Mouse (Mus musculus) hindbrain, embryonic 14.5 days (tissue): ENCODE measurements at regions not wholly inside any gene's neighbourhood (a gene's known extent, or its start where the extent isn't known, plus 50 kb on each side); places are given as distances from the start of the nearest gene placed in this dataset. TPM values are rescaled to one million over a fixed set of nuclear protein-coding genes. Genes with fewer than 3 reads are reported as not detected.

Source experiments
- ATAC-seq: fragments of 200-750 bp; cut with Nextera tagmentation; 2 replicates; pipeline ENCODE4 v1.8.0; 2017; ENCODE audit warnings: moderate number of reproducible peaks, mild to moderate bottlenecking, moderate TSS enrichment, moderate library complexity; ENCODE audit not compliant: low FRiP score
- DNase-seq: peaks from one replicate; pipeline ENCODE4 v3.0.0-alpha.2; 2015; ENCODE audit warnings: low spot score
- H3K27ac ChIP-seq: fragments of 300-500 bp; sonication (generic); 2 replicates; pipeline ENCODE4 v1.5.1; 2014; ENCODE audit warnings: mild to moderate bottlenecking, moderate library complexity
- H3K27me3 ChIP-seq: fragments of 300-500 bp; sonication (generic); 2 replicates; pipeline ENCODE4 v1.6.1; 2014; ENCODE audit warnings: mild to moderate bottlenecking, low read length, mixed read lengths; ENCODE audit not compliant: control insufficient read depth, insufficient read depth
- H3K36me3 ChIP-seq: fragments of 300-500 bp; sonication (generic); replicated peaks from 2 replicates; pipeline ENCODE4 v1.6.1; 2014; ENCODE audit not compliant: control insufficient read depth, insufficient read depth
- H3K4me1 ChIP-seq: fragments of 300-500 bp; sonication (generic); replicated peaks from 2 replicates; pipeline ENCODE4 v1.6.1; 2014; ENCODE audit warnings: antibody characterized with exemption, low read length, mixed read lengths; ENCODE audit not compliant: control insufficient read depth, insufficient read depth
- H3K4me2 ChIP-seq: fragments of 300-500 bp; sonication (generic); replicated peaks from 2 replicates; pipeline ENCODE4 v1.6.1; 2014; ENCODE audit warnings: mild to moderate bottlenecking, moderate library complexity
- H3K4me3 ChIP-seq: fragments of 300-500 bp; sonication (generic); replicated peaks from 2 replicates; pipeline ENCODE4 v1.5.1; 2014; ENCODE audit warnings: mild to moderate bottlenecking, low read length
- H3K9ac ChIP-seq: fragments of 300-500 bp; sonication (generic); 2 replicates; pipeline ENCODE4 v1.6.1; 2014
- H3K9me3 ChIP-seq: fragments of 300-500 bp; sonication (generic); 2 replicates; pipeline ENCODE4 v1.6.1; 2016; ENCODE audit warnings: low read length; ENCODE audit not compliant: control insufficient read depth
- WGBS: fragments of 180-500 bp; shearing (Covaris S2); extraction: QIAGEN DNeasy Blood & Tissue Kit; methylation state at CpG from one replicate; pipeline ENCODE4 v1.1.7; 2014; 5-methylcytosine and 5-hydroxymethylcytosine counted together
- microRNA-seq: library from miRNA; unstranded; fragments of <30 nt; microRNA quantifications from one replicate; pipeline ENCODE4, GENCODE M21; 2016

DNA sequence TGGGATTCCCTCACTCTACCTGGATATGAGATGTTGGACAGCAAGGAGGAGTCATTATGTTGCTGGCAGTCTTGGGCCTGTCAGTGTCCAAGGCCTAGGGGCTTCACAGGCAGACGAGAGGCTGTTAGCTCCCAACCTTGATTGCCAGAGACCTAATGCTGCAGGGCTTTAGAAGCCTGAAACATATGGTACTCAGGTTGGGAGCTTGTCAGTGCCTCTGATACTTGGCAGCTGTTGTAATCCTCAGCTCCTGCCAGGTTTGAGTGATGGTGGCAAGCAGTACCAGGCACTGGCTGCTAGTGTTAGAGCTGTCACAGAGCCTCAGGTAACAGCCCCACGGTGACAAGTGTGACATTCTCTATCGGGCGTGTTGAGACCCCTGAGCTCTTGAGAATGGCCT, 122.2 kb upstream of the Gm10131 start:
- no peak overlapping the region for H3K4me3 ChIP-seq
- H3K36me3 ChIP-seq = no peaks in the 10 kb centered on the region
- H3K4me2 ChIP-seq = no peak overlapping the region
- no peaks in the 10 kb centered on the region for H3K9me3 ChIP-seq
- H3K4me1 ChIP-seq = no peaks in the 10 kb centered on the region
- no peaks in the 10 kb centered on the region for H3K27me3 ChIP-seq
- 85% methylated on average over 4 of the region's 4 CpGs for WGBS
- H3K27ac ChIP-seq = no peak overlapping the region
- no peak for ATAC-seq
- no peak for DNase-seq
- no peak overlapping the region for H3K9ac ChIP-seq

DNA sequence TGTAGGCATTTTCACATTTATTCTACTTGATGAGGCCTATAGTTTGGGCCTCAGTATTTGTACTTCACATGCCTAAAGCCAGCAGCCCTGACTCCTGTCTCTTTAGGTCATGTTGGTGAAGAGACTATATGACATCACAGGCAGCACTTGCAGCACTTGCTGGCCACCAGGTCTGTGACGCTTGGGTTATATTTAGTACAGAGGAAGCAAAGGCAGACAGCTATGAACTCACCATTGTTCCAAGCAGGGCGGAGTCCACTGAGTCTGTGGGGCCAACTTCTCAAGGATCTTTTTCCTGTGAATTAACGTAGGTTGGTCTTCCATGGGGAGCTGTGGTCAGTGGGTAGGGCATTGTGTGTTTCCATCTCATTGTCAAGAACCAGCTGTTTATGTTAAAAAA, 117.9 kb upstream of the Gm10131 start:
- Histone ChIP-seq H3K4me3 (no peak overlapping the region), H3K9me3 (no peaks in the 10 kb centered on the region), H3K4me2 (no peak overlapping the region), H3K4me1 (no peaks in the 10 kb centered on the region), H3K27me3 (no peaks in the 10 kb centered on the region), H3K27ac (no peak overlapping the region), H3K9ac (no peak overlapping the region), H3K36me3 (no peaks in the 10 kb centered on the region)
- ATAC-seq = no peak
- DNase-seq = no peak
- whole genome bisulfite sequencing = 81% methylated on average over 3 of the region's 3 CpGs

DNA sequence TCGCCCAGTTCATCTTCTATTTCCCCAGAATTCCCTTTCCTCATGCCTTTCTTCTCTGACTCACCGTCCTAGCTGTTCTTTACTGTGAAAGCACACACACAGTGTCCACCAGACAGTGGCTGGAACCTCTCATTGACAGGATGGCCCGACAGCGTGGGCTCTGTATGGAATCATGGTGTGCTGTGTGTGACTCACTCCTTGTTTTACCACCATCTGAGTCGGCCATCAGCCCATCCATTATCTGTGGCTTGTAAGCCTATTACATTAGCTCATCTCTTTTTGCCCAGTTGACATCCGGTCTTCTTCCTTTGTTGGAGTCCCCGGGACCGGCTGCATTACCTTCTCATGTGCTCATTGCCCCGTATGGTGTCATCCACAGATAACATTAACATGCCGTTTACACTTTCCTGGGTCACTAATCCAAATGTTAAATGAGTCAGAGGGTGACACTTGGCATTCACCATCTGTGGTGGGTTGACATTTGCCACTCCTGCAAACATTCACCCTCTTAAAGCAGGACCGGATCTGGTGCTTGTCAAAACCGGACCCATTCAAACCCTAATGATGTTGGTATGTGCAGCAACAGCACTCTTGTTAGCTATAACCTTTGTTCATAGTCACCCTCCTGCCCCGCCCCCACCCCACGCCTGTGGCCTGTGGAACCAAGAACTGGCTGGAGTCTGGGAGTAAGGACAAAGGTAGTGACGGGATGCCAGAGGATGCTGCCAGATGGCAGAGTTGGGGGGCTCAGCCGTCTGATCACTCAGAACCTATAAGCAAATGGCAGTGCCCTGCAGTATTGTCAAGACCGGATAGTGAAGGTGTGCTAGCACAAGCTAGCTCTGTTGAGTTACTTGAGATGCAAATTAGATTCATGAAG, 113.7 kb upstream of the Gm10131 start:
- no peaks in the 10 kb centered on the region for H3K9me3 ChIP-seq
- ATAC-seq = no peak
- no peak overlapping the region for H3K27ac ChIP-seq
- no peaks in the 10 kb centered on the region for H3K27me3 ChIP-seq
- H3K4me2 ChIP-seq = no peak overlapping the region
- WGBS = 71% methylated on average over 17 of the region's 17 CpGs
- H3K36me3 ChIP-seq = no peaks in the 10 kb centered on the region
- no peaks in the 10 kb centered on the region for H3K4me1 ChIP-seq
- no peak overlapping the region for H3K4me3 ChIP-seq
- DNase-seq = no peak
- no peak overlapping the region for H3K9ac ChIP-seq

DNA sequence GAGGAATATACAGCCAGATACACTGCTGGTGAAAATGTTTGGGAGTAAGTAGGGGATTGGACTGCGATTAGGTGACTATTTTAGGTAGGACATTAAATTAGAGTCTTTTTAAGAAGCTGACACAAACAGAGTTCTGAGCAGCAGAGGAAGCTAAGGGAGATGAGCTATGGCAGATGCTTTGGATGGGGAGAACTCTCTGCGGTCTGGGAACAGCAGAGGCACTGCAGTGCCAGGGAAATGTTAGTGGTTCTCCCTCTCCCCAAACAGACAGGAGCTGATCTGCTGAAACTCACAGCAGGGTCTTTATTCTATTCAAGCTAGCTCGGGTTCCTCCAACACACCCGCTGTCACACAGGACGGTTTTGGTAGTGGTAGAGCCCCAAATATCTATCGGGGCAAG, 110.7 kb upstream of the Gm10131 start:
- no peak overlapping the region for H3K27ac ChIP-seq
- H3K4me2 ChIP-seq = no peak overlapping the region
- H3K9ac ChIP-seq = no peak overlapping the region
- no peaks in the 10 kb centered on the region for H3K36me3 ChIP-seq
- no peaks in the 10 kb centered on the region for H3K4me1 ChIP-seq
- 73% methylated on average over 6 of the region's 6 CpGs for WGBS
- no peaks in the 10 kb centered on the region for H3K27me3 ChIP-seq
- no peaks in the 10 kb centered on the region for H3K9me3 ChIP-seq
- ATAC-seq (no peak), DNase-seq (no peak)
- no peak overlapping the region for H3K4me3 ChIP-seq

Small RNA genes in the stretch of these regions (microRNA-seq; reads per million reads assigned to microRNA genes)
- gene Gm23177 = not detected
